Mouse (Mus musculus) right cerebral cortex, adult 18-20 months (tissue): ENCODE data around the gene Tomm40.

Experiments
- DNase-seq: peaks from one replicate; pipeline ENCODE4 v3.0.0; 2022; ENCODE audit warnings: mixed read lengths

Tomm40 gene

GRCm38 (mm10) chr7:19715239-19716054 is at the start of gene Tomm40:
Tomm40 (minus strand) TSS chr7:19715438.
- DNase-seq: peak; percentile 100

- no peak for DNase-seq
These were observed 49.3 kb upstream of the Tomm40 start for GRCm38 (mm10) chr7:19764581-19764980.

GRCm38 (mm10) chr7:19763829-19764477 is 48.7 kb upstream of the Tomm40 start:
- DNase-seq: no peak

- DNase-seq: no peak
These were observed 47.0 kb upstream of the Tomm40 start for GRCm38 (mm10) chr7:19762283-19762682.

GRCm38 (mm10) chr7:19760021-19760420 is 44.8 kb upstream of the Tomm40 start:
- DNase-seq: no peak

- no peak for DNase-seq
These were observed 43.4 kb upstream of the Tomm40 start for GRCm38 (mm10) chr7:19758623-19759022.

GRCm38 (mm10) chr7:19755851-19756786 is 40.9 kb upstream of the Tomm40 start:
- DNase-seq: no peak

- DNase-seq: no peak
These were observed 39.8 kb upstream of the Tomm40 start for GRCm38 (mm10) chr7:19755008-19755407.

GRCm38 (mm10) chr7:19754065-19754464 is 38.8 kb upstream of the Tomm40 start:
- DNase-seq: no peak

GRCm38 (mm10) chr7:19753587-19753986 is 38.3 kb upstream of the Tomm40 start:
- no peak for DNase-seq

- no peak for DNase-seq
These were observed 37.4 kb upstream of the Tomm40 start for GRCm38 (mm10) chr7:19752652-19753051.

GRCm38 (mm10) chr7:19751070-19751383 is 35.8 kb upstream of the Tomm40 start:
- DNase-seq: no peak

GRCm38 (mm10) chr7:19750217-19751069 is 35.2 kb upstream of the Tomm40 start, which contains the start of gene Nectin2:
Nectin2 (minus strand) TSS chr7:19750483.
- peak; percentile 76 for DNase-seq

GRCm38 (mm10) chr7:19749389-19750216 is 34.4 kb upstream of the Tomm40 start:
- DNase-seq: peak; percentile 88

GRCm38 (mm10) chr7:19748219-19749195 is 33.3 kb upstream of the Tomm40 start:
- no peak for DNase-seq

- no peak for DNase-seq
These were observed 32.4 kb upstream of the Tomm40 start for GRCm38 (mm10) chr7:19747420-19748218.

- no peak for DNase-seq
These were observed 31.4 kb upstream of the Tomm40 start for GRCm38 (mm10) chr7:19746426-19747201.

GRCm38 (mm10) chr7:19745971-19746370 is 30.7 kb upstream of the Tomm40 start:
- no peak for DNase-seq
